Mouse (Mus musculus) lung, adult 2 months (tissue): ENCODE data around the gene Tsx.

Experiments
- CTCF ChIP-seq: fragments of 200-500 bp; IDR thresholded peaks from 2 replicates; pipeline ENCODE4 v1.5.1; 2011; ENCODE audit warnings: mild to moderate bottlenecking, low read length, control low read depth; ENCODE audit not compliant: insufficient read depth
- POLR2A ChIP-seq: fragments of 200-500 bp; IDR thresholded peaks from 2 replicates; pipeline ENCODE4 v1.6.1; 2011; ENCODE audit warnings: low read depth, mild to moderate bottlenecking, control low read depth, low read length, borderline replicate concordance; ENCODE audit errors: extremely low read depth

DNA sequence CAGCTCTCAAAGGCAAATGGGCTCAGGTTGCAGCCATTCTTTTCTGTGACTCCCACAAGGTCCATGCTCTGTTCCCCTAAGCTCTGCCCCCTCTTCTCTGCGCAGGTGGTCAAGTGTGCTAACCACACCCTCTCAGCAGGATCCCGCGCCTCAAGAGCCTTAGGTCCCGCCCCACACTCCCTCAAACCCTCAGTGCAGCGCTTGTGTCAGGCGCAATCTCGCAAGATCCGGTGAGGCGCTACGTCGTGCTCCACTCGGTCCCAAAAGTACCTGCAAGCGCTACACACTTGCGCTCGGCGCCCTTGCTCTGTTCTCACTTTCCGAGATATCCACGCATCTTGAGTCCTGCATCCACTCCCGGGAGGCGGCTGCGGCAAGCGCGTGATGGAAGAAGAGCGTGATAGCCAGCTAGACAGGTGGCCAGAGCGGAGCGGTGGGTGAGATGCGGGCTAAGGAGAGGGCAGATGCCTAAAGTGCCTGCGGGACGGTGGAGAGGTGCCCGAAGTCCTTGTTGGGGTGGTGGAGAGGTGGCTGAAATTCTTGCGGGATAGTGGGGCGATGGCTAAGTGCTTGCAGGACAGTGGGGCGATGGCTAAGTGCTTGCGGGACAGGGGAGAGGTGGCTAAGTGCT lies 33.4 kb downstream of the Tsx start:
- TF ChIP-seq POLR2A = peak; percentile 73; the same call in 1 of the 2 replicates
- TF ChIP-seq CTCF = no peak
